Mouse (Mus musculus): ENCODE measurements around the gene Med22. TPM values are rescaled to one million over a fixed set of nuclear protein-coding genes. Genes with fewer than 3 reads are reported as not detected.

The Med22 gene
- 32.6 and 33.8 TPM in 2 replicates for polyA plus RNA-seq (2015; fragmentation: Nextera tagmentation; extraction: Ambion mirVana)

- ATAC-seq = peak; percentile 96
- 0% methylated on average over 62 of the region's 74 CpGs for WGBS
- H3K9me3 ChIP-seq (ENCODE audit: low read length) = no peaks in the 10 kb centered on the region
- H3K27me3 ChIP-seq (replicated peaks; ENCODE audit: insufficient read depth, low read length) = no peaks in the 10 kb centered on the region
- peak within 1 kb of the TSS; percentile 90 for H3K27ac ChIP-seq (ENCODE audit: low read length)
- peak within 1 kb of the TSS; percentile 85 for H3K4me2 ChIP-seq (replicated peaks; ENCODE audit: low read depth, low read length)
- TF ChIP-seq CTCF (IDR thresholded peaks at IDR 0.05) (no peak), EP300 (IDR thresholded peaks at IDR 0.05) (peak; percentile 91)
- H3K36me3 ChIP-seq (ENCODE audit: insufficient read depth, low read length) = peaks cover 18% of the 10 kb centered on the region
- peak; percentile 98 for DNase-seq (ENCODE audit: low spot score)
- peak within 1 kb of the TSS; percentile 76 for H3K4me3 ChIP-seq (ENCODE audit: low read depth, low read length)
- peaks cover 24% of the 10 kb centered on the region for H3K4me1 ChIP-seq (ENCODE audit: insufficient read depth, low read depth, low read length)
- peak within 1 kb of the TSS; percentile 95 for H3K9ac ChIP-seq (replicated peaks; ENCODE audit: low read depth)
Measured at GRCm38 (mm10) chr2:26910124-26910993, at the start of gene Med22, which contains the start of gene Rpl7a. Gene Med22 (minus strand): TSS chr2:26910677. Gene Rpl7a (plus strand): TSS chr2:26910764.

- peaks cover 36% of the 10 kb centered on the region for H3K36me3 ChIP-seq (ENCODE audit: insufficient read depth, low read length)
- H3K9me3 ChIP-seq (ENCODE audit: low read length) = no peaks in the 10 kb centered on the region
- ATAC-seq = no peak
- H3K9ac ChIP-seq (replicated peaks; ENCODE audit: low read depth) = no peak overlapping the region
- H3K27me3 ChIP-seq (replicated peaks; ENCODE audit: insufficient read depth, low read length) = no peaks in the 10 kb centered on the region
- no peak for TF ChIP-seq EP300 (IDR thresholded peaks at IDR 0.05)
- TF ChIP-seq CTCF (IDR thresholded peaks at IDR 0.05) = no peak
- WGBS = 71% methylated on average over 2 of the region's 2 CpGs
- H3K4me2 ChIP-seq (replicated peaks; ENCODE audit: low read depth, low read length) = no peak overlapping the region
- H3K4me3 ChIP-seq (ENCODE audit: low read depth, low read length) = no peak overlapping the region
- no peak for DNase-seq (ENCODE audit: low spot score)
- H3K4me1 ChIP-seq (ENCODE audit: insufficient read depth, low read depth, low read length) = no peaks in the 10 kb centered on the region
- no peak overlapping the region for H3K27ac ChIP-seq (ENCODE audit: low read length)
Measured at GRCm38 (mm10) chr2:26957488-26957859, 47.0 kb upstream of the Med22 start.

GRCm38 (mm10) chr2:26956811-26957487, 46.5 kb upstream of the Med22 start:
- 83% methylated on average over 12 of the region's 12 CpGs for WGBS
- no peak for DNase-seq (ENCODE audit: low spot score)

GRCm38 (mm10) chr2:26954735-26955395, 44.4 kb upstream of the Med22 start:
- no peak overlapping the region for H3K27ac ChIP-seq (ENCODE audit: low read length)
- H3K4me2 ChIP-seq (replicated peaks; ENCODE audit: low read depth, low read length) = no peak overlapping the region
- no peaks in the 10 kb centered on the region for H3K27me3 ChIP-seq (replicated peaks; ENCODE audit: insufficient read depth, low read length)
- H3K4me3 ChIP-seq (ENCODE audit: low read depth, low read length) = no peak overlapping the region
- no peak for TF ChIP-seq EP300 (IDR thresholded peaks at IDR 0.05)
- no peak for TF ChIP-seq CTCF (IDR thresholded peaks at IDR 0.05)
- H3K9me3 ChIP-seq (ENCODE audit: low read length) = no peaks in the 10 kb centered on the region
- peak; percentile 42 for DNase-seq (ENCODE audit: low spot score)
- H3K36me3 ChIP-seq (ENCODE audit: insufficient read depth, low read length) = peaks cover 27% of the 10 kb centered on the region
- WGBS = 86% methylated on average over 2 of the region's 2 CpGs
- no peaks in the 10 kb centered on the region for H3K4me1 ChIP-seq (ENCODE audit: insufficient read depth, low read depth, low read length)
- H3K9ac ChIP-seq (replicated peaks; ENCODE audit: low read depth) = no peak overlapping the region
- no peak for ATAC-seq

More at GRCm38 (mm10) chr2:26956811-26957487, 46.5 kb upstream of the Med22 start:
- Histone ChIP-seq H3K36me3 (ENCODE audit: insufficient read depth, low read length) (peaks cover 35% of the 10 kb centered on the region), H3K4me3 (ENCODE audit: low read depth, low read length) (no peak overlapping the region), H3K27me3 (replicated peaks; ENCODE audit: insufficient read depth, low read length) (no peaks in the 10 kb centered on the region), H3K4me2 (replicated peaks; ENCODE audit: low read depth, low read length) (no peak overlapping the region), H3K9me3 (ENCODE audit: low read length) (no peaks in the 10 kb centered on the region), H3K4me1 (ENCODE audit: insufficient read depth, low read depth, low read length) (no peaks in the 10 kb centered on the region), H3K27ac (ENCODE audit: low read length) (no peak overlapping the region), H3K9ac (replicated peaks; ENCODE audit: low read depth) (no peak overlapping the region)
- no peak for TF ChIP-seq CTCF (IDR thresholded peaks at IDR 0.05)
- no peak for TF ChIP-seq EP300 (IDR thresholded peaks at IDR 0.05)
- no peak for ATAC-seq

GRCm38 (mm10) chr2:26952866-26953265, 42.4 kb upstream of the Med22 start:
- peaks cover 23% of the 10 kb centered on the region for H3K36me3 ChIP-seq (ENCODE audit: insufficient read depth, low read length)
- H3K4me1 ChIP-seq (ENCODE audit: insufficient read depth, low read depth, low read length) = no peaks in the 10 kb centered on the region

GRCm38 (mm10) chr2:26952193-26952592, 41.7 kb upstream of the Med22 start:
- TF ChIP-seq EP300 (IDR thresholded peaks at IDR 0.05) (no peak), CTCF (IDR thresholded peaks at IDR 0.05) (no peak)
- H3K4me3 ChIP-seq (ENCODE audit: low read depth, low read length) = no peak overlapping the region
- H3K9ac ChIP-seq (replicated peaks; ENCODE audit: low read depth) = no peak overlapping the region
- no peak overlapping the region for H3K27ac ChIP-seq (ENCODE audit: low read length)
- H3K27me3 ChIP-seq (replicated peaks; ENCODE audit: insufficient read depth, low read length) = no peaks in the 10 kb centered on the region
- H3K4me1 ChIP-seq (ENCODE audit: insufficient read depth, low read depth, low read length) = no peaks in the 10 kb centered on the region
- H3K9me3 ChIP-seq (ENCODE audit: low read length) = no peaks in the 10 kb centered on the region
- 85% methylated on average over 4 of the region's 4 CpGs for WGBS
- H3K36me3 ChIP-seq (ENCODE audit: insufficient read depth, low read length) = peaks cover 23% of the 10 kb centered on the region
- ATAC-seq (no peak), DNase-seq (ENCODE audit: low spot score) (no peak)
- H3K4me2 ChIP-seq (replicated peaks; ENCODE audit: low read depth, low read length) = no peak overlapping the region

More at GRCm38 (mm10) chr2:26952866-26953265, 42.4 kb upstream of the Med22 start:
- Histone ChIP-seq H3K27ac (ENCODE audit: low read length) (no peak overlapping the region), H3K4me3 (ENCODE audit: low read depth, low read length) (no peak overlapping the region), H3K27me3 (replicated peaks; ENCODE audit: insufficient read depth, low read length) (no peaks in the 10 kb centered on the region), H3K9me3 (ENCODE audit: low read length) (no peaks in the 10 kb centered on the region), H3K4me2 (replicated peaks; ENCODE audit: low read depth, low read length) (no peak overlapping the region), H3K9ac (replicated peaks; ENCODE audit: low read depth) (no peak overlapping the region)
- ATAC-seq (no peak), DNase-seq (ENCODE audit: low spot score) (no peak)
- TF ChIP-seq EP300 (IDR thresholded peaks at IDR 0.05) (no peak), CTCF (IDR thresholded peaks at IDR 0.05) (no peak)
- WGBS = 89% methylated on average over 8 of the region's 8 CpGs

Measured in lung, postnatal 0 days (tissue).